Mouse (Mus musculus): ENCODE results near the gene Usp39.

Gene Usp39

DNA sequence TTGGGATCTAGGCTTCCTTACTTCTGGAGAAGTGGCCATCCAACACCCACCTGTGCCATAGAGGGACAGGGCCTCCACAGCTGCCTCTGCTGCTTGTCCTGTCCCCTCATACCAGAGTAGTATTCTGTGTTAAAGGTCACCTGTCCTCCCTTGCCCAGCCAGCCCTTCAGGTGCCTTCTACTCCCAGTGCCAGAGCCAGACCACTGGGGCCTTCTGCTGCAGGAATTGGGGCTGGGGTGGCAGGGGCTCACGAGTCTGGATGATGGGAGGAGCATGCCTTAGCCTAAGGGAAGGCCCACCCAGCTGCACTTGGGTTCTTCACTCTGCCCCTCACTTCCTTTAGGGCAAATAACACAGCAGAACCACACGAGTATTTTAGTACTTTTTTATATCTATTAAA, 14.4 kb upstream of the Usp39 start:
- Histone ChIP-seq H3K36me3 (ENCODE audit: insufficient read depth, low read length) (peaks cover 41% of the 10 kb centered on the region), H3K27me3 (ENCODE audit: insufficient read depth, low read length) (peaks cover 20% of the 10 kb centered on the region), H3K4me3 (replicated peaks; ENCODE audit: low read length) (no peak overlapping the region; the same call in 1 of the 2 replicates), H3K9me3 (ENCODE audit: low read length) (no peaks in the 10 kb centered on the region), H3K4me1 (replicated peaks; ENCODE audit: low read depth, low read length) (peaks cover 69% of the 10 kb centered on the region)
- TF ChIP-seq CTCF (conservative IDR thresholded peaks at IDR 0.05; ENCODE audit: low read length) (no peak), NANOG (IDR thresholded peaks at IDR 0.05; ENCODE audit: borderline replicate concordance, low read length) (no peak), POU5F1 (IDR thresholded peaks at IDR 0.05; ENCODE audit: borderline replicate concordance, low read length) (no peak)

DNA sequence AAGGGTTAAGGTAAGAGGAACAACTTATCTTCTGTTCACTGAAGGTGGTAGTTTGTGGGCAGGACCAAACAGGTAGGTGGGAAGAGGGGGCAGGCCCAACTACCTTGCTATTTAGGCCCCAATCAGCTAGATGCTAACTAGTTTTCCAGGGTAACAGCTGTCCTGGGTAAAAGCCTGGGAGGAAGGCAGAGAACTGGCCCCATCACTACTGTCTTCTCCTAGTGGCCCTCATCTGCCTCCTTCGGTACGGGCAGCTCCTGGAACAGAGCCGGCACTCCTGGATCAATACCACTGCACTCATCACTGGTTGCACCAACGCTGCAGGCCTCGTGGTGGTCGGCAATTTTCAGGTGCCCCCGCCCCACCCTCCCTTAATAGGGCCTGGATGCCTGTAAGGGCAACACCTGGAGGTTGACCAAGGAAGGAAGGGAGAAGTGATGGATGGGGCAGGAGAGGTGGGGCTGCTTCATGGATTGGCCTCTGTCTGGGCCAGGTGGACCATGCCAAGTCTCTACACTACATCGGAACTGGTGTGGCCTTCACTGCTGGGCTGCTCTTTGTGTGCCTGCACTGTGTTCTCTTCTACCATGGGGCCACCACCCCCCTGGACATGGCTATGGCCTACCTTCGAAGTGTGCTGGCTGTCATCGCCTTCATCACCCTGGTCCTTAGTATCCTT, 13.2 kb upstream of the Usp39 start:
- Histone ChIP-seq H3K4me1 (replicated peaks; ENCODE audit: low read depth, low read length) (peaks cover 70% of the 10 kb centered on the region), H3K36me3 (ENCODE audit: insufficient read depth, low read length) (peaks cover 41% of the 10 kb centered on the region), H3K9me3 (ENCODE audit: low read length) (no peaks in the 10 kb centered on the region), H3K4me3 (replicated peaks; ENCODE audit: low read length) (no peak overlapping the region), H3K27me3 (ENCODE audit: insufficient read depth, low read length) (peaks cover 24% of the 10 kb centered on the region)
- TF ChIP-seq NANOG (IDR thresholded peaks at IDR 0.05; ENCODE audit: borderline replicate concordance, low read length) = no peak
- no peak for TF ChIP-seq POU5F1 (IDR thresholded peaks at IDR 0.05; ENCODE audit: borderline replicate concordance, low read length)

DNA sequence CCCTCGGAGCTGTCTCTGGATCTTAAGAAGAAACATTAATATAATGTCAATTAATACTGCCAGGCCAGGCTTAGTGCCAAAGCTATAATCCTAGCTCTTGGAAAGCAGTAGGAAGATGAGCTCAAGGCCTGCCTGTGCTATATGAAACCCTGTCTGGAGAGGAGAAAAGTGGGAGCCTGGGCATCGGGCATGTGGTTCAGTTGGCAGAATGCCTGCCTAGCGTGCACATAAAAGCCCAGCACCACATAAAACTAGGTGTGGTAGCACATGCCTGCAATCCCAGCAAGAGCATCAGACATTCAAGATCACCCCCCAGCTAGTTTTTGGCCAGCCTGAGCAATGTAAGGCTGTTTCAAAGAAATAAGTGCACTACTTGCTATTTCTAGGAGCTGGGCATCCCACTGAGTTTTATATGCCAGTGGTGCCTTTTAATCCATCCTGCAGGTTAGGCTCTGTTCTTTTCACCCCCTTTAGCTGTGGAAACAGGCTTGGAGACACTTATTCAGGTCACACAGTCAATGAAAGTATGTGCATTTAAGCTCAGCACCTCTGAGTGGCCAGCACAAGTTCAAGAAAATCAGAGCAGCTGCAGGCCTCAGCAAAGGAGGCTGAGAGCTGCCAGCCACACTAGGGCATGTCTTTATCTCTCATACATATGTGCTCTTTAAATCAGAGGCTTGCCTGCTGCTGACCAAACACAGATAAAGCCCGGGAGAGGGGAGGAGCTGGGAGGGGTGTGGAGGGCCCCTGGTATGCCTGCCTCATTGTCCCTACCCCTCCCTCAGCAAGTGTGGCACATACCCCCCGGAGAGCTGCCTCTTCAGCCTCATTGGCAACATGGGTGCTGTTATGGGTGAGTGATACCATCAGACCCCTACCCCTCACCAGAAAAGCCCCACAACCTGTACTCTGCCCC, 12.4 kb upstream of the Usp39 start:
- Histone ChIP-seq H3K27me3 (ENCODE audit: insufficient read depth, low read length) (peaks cover 24% of the 10 kb centered on the region), H3K4me3 (replicated peaks; ENCODE audit: low read length) (no peak overlapping the region), H3K9me3 (ENCODE audit: low read length) (no peaks in the 10 kb centered on the region), H3K4me1 (replicated peaks; ENCODE audit: low read depth, low read length) (peaks cover 67% of the 10 kb centered on the region), H3K36me3 (ENCODE audit: insufficient read depth, low read length) (peaks cover 44% of the 10 kb centered on the region)
- no peak for TF ChIP-seq POU5F1 (IDR thresholded peaks at IDR 0.05; ENCODE audit: borderline replicate concordance, low read length)
- no peak for TF ChIP-seq NANOG (IDR thresholded peaks at IDR 0.05; ENCODE audit: borderline replicate concordance, low read length)
- TF ChIP-seq CTCF (conservative IDR thresholded peaks at IDR 0.05; ENCODE audit: low read length) = no peak

DNA sequence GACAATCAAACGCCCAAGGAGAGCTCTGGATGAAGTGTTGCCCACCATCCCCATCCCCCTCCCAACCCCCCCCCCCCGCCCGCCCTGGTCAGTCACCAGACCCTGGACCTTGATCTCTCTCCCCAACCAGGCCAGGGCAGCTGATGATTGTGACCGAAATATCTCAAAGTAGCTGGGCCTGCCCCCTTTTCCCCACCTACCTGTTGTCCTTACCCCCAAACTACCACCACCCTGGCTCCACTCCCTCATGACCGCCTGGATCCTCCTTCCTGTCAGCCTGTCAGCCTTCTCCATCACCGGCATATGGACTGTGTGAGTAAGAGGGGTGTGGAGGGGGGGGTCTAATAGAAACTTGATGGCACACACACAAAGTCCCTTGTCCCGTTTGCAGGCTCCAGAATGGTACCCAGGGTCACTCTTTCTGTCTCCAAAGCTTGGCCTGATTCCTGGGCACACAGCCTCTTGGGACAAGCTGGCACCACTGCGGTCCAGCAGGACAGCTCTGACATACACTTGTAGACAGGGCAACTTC, 11.1 kb upstream of the Usp39 start:
- peaks cover 24% of the 10 kb centered on the region for H3K27me3 ChIP-seq (ENCODE audit: insufficient read depth, low read length)
- H3K4me1 ChIP-seq (replicated peaks; ENCODE audit: low read depth, low read length) = peaks cover 61% of the 10 kb centered on the region
- H3K9me3 ChIP-seq (ENCODE audit: low read length) = no peaks in the 10 kb centered on the region
- H3K4me3 ChIP-seq (replicated peaks; ENCODE audit: low read length) = peak overlapping the region; percentile 87
- H3K36me3 ChIP-seq (ENCODE audit: insufficient read depth, low read length) = peaks cover 48% of the 10 kb centered on the region
- TF ChIP-seq NANOG (IDR thresholded peaks at IDR 0.05; ENCODE audit: borderline replicate concordance, low read length) (no peak), POU5F1 (IDR thresholded peaks at IDR 0.05; ENCODE audit: borderline replicate concordance, low read length) (no peak), CTCF (conservative IDR thresholded peaks at IDR 0.05; ENCODE audit: low read length) (no peak)

DNA sequence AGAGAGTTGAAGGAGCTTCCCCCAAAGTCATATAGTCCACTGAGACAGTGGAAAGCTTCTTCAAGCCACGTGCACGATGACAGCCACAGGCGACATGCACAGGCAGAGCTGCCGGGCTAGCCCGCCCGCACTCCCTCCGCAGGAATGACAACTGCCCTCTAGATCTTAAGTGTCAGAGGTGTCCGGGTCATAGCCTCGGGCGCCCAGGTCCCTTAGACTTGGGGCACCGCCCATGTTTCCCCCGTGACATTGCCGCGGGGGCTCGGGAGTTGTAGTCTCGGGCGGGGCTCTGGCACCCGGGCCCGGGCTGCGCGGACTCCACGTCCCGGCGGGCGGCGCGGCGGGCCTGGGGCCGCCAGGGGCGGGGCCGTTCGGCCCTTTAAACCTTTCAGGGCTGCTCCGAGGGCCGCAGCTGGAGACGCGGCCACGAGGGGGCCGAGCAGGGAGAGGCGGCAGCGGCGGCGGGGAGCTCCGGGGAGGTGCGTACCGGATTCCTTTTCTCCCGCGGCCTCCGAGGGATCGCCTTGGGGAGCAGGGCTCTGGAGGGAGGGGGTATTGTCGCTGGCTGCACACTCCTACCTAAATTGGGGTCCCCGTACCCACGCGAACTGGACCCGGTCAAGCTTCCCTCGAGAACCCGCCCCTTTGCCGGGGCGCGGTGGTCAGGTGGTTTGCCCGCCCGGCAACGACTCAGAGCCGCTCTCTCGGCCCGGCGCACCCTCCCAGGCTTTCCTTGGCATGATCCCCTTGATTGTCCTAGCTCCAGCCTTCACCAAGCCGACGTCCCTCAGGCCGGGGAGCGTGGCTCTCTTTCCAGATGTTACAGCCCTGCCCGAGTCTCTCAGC, 10.3 kb upstream of the Usp39 start, which contains the start of gene Tmem150a:
Gene Tmem150a (plus strand): TSS at position 382 of the 846 bp plus-strand sequence.
- Histone ChIP-seq H3K4me1 (replicated peaks; ENCODE audit: low read depth, low read length) (peaks cover 53% of the 10 kb centered on the region), H3K4me3 (replicated peaks; ENCODE audit: low read length) (peak within 1 kb of the TSS; percentile 87), H3K9me3 (ENCODE audit: low read length) (no peaks in the 10 kb centered on the region), H3K27me3 (ENCODE audit: insufficient read depth, low read length) (peaks cover 24% of the 10 kb centered on the region), H3K36me3 (ENCODE audit: insufficient read depth, low read length) (peaks cover 49% of the 10 kb centered on the region)
- TF ChIP-seq POU5F1 (IDR thresholded peaks at IDR 0.05; ENCODE audit: borderline replicate concordance, low read length) (no peak), NANOG (IDR thresholded peaks at IDR 0.05; ENCODE audit: borderline replicate concordance, low read length) (no peak), CTCF (conservative IDR thresholded peaks at IDR 0.05; ENCODE audit: low read length) (no peak)

DNA sequence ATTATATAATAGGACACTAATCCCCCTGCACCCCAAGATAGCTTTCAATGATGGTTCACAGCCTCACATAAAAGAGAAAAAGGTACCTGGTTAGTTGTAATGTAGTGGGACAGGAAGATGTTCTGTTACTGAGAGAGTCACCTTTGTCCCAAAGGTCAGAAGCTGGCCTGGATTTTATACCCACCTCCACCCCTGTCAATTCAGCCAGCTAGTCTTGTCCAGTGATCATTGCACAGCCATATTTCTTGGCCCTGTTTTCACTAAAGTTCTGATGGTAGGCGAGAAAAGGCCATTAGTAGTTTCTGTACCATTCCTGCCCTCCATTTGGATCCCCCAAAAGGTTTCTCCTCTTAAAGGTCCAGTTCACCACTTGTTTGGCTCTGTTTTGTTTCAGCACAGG, 9.0 kb upstream of the Usp39 start:
- Histone ChIP-seq H3K9me3 (ENCODE audit: low read length) (no peaks in the 10 kb centered on the region), H3K36me3 (ENCODE audit: insufficient read depth, low read length) (peaks cover 49% of the 10 kb centered on the region), H3K4me3 (replicated peaks; ENCODE audit: low read length) (no peak overlapping the region), H3K4me1 (replicated peaks; ENCODE audit: low read depth, low read length) (peaks cover 43% of the 10 kb centered on the region), H3K27me3 (ENCODE audit: insufficient read depth, low read length) (peaks cover 24% of the 10 kb centered on the region)
- TF ChIP-seq POU5F1 (IDR thresholded peaks at IDR 0.05; ENCODE audit: borderline replicate concordance, low read length) (no peak), NANOG (IDR thresholded peaks at IDR 0.05; ENCODE audit: borderline replicate concordance, low read length) (no peak), CTCF (conservative IDR thresholded peaks at IDR 0.05; ENCODE audit: low read length) (no peak)

DNA sequence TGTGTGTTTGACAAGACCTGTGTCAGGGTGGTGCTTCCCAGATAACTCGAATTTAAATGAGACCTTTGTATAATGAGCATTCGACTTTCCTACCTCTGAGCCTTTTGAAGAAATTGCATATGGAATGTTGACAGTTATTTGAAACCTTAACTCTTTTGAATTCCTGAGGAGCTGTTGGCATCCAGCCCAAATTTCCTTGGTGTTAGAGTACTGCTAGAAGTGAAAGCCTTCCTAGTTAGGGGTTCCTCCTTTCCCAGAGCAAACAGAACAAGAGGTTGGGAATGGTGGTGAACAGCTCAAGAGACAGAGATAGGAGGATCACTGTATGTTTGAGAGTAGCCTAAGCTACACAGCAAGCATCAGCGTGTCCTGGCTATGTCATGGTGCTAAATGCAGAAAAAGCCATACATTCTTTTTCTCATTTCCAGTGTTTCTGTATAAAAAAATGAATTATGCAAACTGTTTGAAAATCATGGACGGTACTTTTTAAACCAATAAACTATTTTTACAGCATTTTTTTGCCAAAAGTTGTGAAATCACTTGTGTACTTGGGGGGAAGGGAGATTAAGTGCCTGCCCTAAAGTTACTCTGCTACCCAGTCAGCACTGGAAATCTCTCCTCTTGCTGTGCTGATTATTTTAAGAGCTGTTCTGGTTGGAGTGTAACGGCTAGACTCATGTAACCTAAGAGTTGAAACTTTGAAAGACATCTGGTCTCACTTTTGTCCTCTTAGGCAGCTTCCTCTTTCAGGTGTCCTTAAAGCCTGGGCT, 7.8 kb upstream of the Usp39 start:
- no peak overlapping the region for H3K4me3 ChIP-seq (replicated peaks; ENCODE audit: low read length)
- peaks cover 43% of the 10 kb centered on the region for H3K4me1 ChIP-seq (replicated peaks; ENCODE audit: low read depth, low read length)
- no peaks in the 10 kb centered on the region for H3K9me3 ChIP-seq (ENCODE audit: low read length)
- TF ChIP-seq CTCF (conservative IDR thresholded peaks at IDR 0.05; ENCODE audit: low read length) (no peak), NANOG (IDR thresholded peaks at IDR 0.05; ENCODE audit: borderline replicate concordance, low read length) (no peak), POU5F1 (IDR thresholded peaks at IDR 0.05; ENCODE audit: borderline replicate concordance, low read length) (no peak)
- H3K36me3 ChIP-seq (ENCODE audit: insufficient read depth, low read length) = peaks cover 45% of the 10 kb centered on the region
- peaks cover 24% of the 10 kb centered on the region for H3K27me3 ChIP-seq (ENCODE audit: insufficient read depth, low read length)

All from E14TG2a.4 (cell line).